Mouse (Mus musculus): ENCODE data around the gene Atp5b. TPM values are rescaled to one million over a fixed set of nuclear protein-coding genes. Genes with fewer than 3 reads are reported as not detected.

Atp5b gene
- polyA plus RNA-seq, 1 experiment from 2014 or later: 2,316 TPM

- no peaks in the 10 kb centered on the region for H3K27me3 ChIP-seq (ENCODE audit: control insufficient read depth, insufficient read depth, low read length)
- WGBS: 91% methylated on average over 4 of the region's 4 CpGs
- H3K4me2 ChIP-seq: no peak overlapping the region
- DNase-seq (ENCODE audit: low spot score, missing footprints) (no peak), ATAC-seq (ENCODE audit: low FRiP score) (no peak)
- H3K27ac ChIP-seq (ENCODE audit: low read depth, low read length): no peak overlapping the region
- no peak overlapping the region for H3K4me3 ChIP-seq (ENCODE audit: low read depth, low read length)
- peaks cover 19% of the 10 kb centered on the region for H3K36me3 ChIP-seq (ENCODE audit: control insufficient read depth, insufficient read depth, low read length)
- H3K9me3 ChIP-seq (ENCODE audit: control insufficient read depth, low read length): no peaks in the 10 kb centered on the region
- no peaks in the 10 kb centered on the region for H3K4me1 ChIP-seq (ENCODE audit: control insufficient read depth, insufficient read depth, low read length)
- H3K9ac ChIP-seq (ENCODE audit: low read length): no peak overlapping the region
Measured at GRCm38 (mm10) chr10:128110103-128110761, 27.2 kb downstream of the Atp5b start.

GRCm38 (mm10) chr10:128111227-128111626 is 28.2 kb downstream of the Atp5b start:
- peaks cover 24% of the 10 kb centered on the region for H3K36me3 ChIP-seq (ENCODE audit: control insufficient read depth, insufficient read depth, low read length)
- DNase-seq (ENCODE audit: low spot score, missing footprints): no peak
- no peaks in the 10 kb centered on the region for H3K9me3 ChIP-seq (ENCODE audit: control insufficient read depth, low read length)
- no peak for ATAC-seq (ENCODE audit: low FRiP score)
- H3K4me1 ChIP-seq (ENCODE audit: control insufficient read depth, insufficient read depth, low read length): no peaks in the 10 kb centered on the region
- no peak overlapping the region for H3K4me2 ChIP-seq
- H3K9ac ChIP-seq (ENCODE audit: low read length): no peak overlapping the region
- no peaks in the 10 kb centered on the region for H3K27me3 ChIP-seq (ENCODE audit: control insufficient read depth, insufficient read depth, low read length)
- H3K27ac ChIP-seq (ENCODE audit: low read depth, low read length): no peak overlapping the region
- no peak overlapping the region for H3K4me3 ChIP-seq (ENCODE audit: low read depth, low read length)

- H3K36me3 ChIP-seq (ENCODE audit: control insufficient read depth, insufficient read depth, low read length): peaks cover 57% of the 10 kb centered on the region
- H3K9ac ChIP-seq (ENCODE audit: low read length): no peak overlapping the region
- DNase-seq (ENCODE audit: low spot score, missing footprints) (no peak), ATAC-seq (ENCODE audit: low FRiP score) (no peak)
- no peak overlapping the region for H3K4me2 ChIP-seq
- no peaks in the 10 kb centered on the region for H3K27me3 ChIP-seq (ENCODE audit: control insufficient read depth, insufficient read depth, low read length)
- H3K4me1 ChIP-seq (ENCODE audit: control insufficient read depth, insufficient read depth, low read length): no peaks in the 10 kb centered on the region
- WGBS: 93% methylated on average over 7 of the region's 7 CpGs
- no peak overlapping the region for H3K4me3 ChIP-seq (ENCODE audit: low read depth, low read length)
- H3K27ac ChIP-seq (ENCODE audit: low read depth, low read length): no peak overlapping the region
- no peaks in the 10 kb centered on the region for H3K9me3 ChIP-seq (ENCODE audit: control insufficient read depth, low read length)
Measured at GRCm38 (mm10) chr10:128123833-128124232, 40.8 kb downstream of the Atp5b start.

GRCm38 (mm10) chr10:128124831-128125230 is 41.8 kb downstream of the Atp5b start:
- WGBS: 92% methylated on average over 9 of the region's 9 CpGs
- Histone ChIP-seq H3K4me1 (ENCODE audit: control insufficient read depth, insufficient read depth, low read length) (no peaks in the 10 kb centered on the region), H3K4me3 (ENCODE audit: low read depth, low read length) (no peak overlapping the region), H3K27me3 (ENCODE audit: control insufficient read depth, insufficient read depth, low read length) (no peaks in the 10 kb centered on the region), H3K9ac (ENCODE audit: low read length) (no peak overlapping the region), H3K9me3 (ENCODE audit: control insufficient read depth, low read length) (no peaks in the 10 kb centered on the region), H3K27ac (ENCODE audit: low read depth, low read length) (no peak overlapping the region), H3K36me3 (ENCODE audit: control insufficient read depth, insufficient read depth, low read length) (peaks cover 53% of the 10 kb centered on the region), H3K4me2 (no peak overlapping the region)
- ATAC-seq (ENCODE audit: low FRiP score) (no peak), DNase-seq (ENCODE audit: low spot score, missing footprints) (no peak)

- H3K36me3 ChIP-seq (ENCODE audit: control insufficient read depth, insufficient read depth, low read length): peaks cover 50% of the 10 kb centered on the region
- WGBS: 94% methylated on average over 14 of the region's 14 CpGs
- H3K4me1 ChIP-seq (ENCODE audit: control insufficient read depth, insufficient read depth, low read length): no peaks in the 10 kb centered on the region
- H3K27ac ChIP-seq (ENCODE audit: low read depth, low read length): no peak overlapping the region
- no peaks in the 10 kb centered on the region for H3K27me3 ChIP-seq (ENCODE audit: control insufficient read depth, insufficient read depth, low read length)
- no peak overlapping the region for H3K4me3 ChIP-seq (ENCODE audit: low read depth, low read length)
- H3K9me3 ChIP-seq (ENCODE audit: control insufficient read depth, low read length): no peaks in the 10 kb centered on the region
- no peak overlapping the region for H3K9ac ChIP-seq (ENCODE audit: low read length)
- ATAC-seq (ENCODE audit: low FRiP score) (no peak), DNase-seq (ENCODE audit: low spot score, missing footprints) (no peak)
- no peak overlapping the region for H3K4me2 ChIP-seq
Measured at GRCm38 (mm10) chr10:128125951-128126350, 42.9 kb downstream of the Atp5b start.

- H3K9ac ChIP-seq (ENCODE audit: low read length): no peak overlapping the region
- no peak overlapping the region for H3K4me3 ChIP-seq (ENCODE audit: low read depth, low read length)
- peaks cover 42% of the 10 kb centered on the region for H3K36me3 ChIP-seq (ENCODE audit: control insufficient read depth, insufficient read depth, low read length)
- H3K4me1 ChIP-seq (ENCODE audit: control insufficient read depth, insufficient read depth, low read length): no peaks in the 10 kb centered on the region
- no peak overlapping the region for H3K27ac ChIP-seq (ENCODE audit: low read depth, low read length)
- H3K4me2 ChIP-seq: no peak overlapping the region
- 84% methylated on average over 5 of the region's 5 CpGs for WGBS
- no peak for ATAC-seq (ENCODE audit: low FRiP score)
- no peak for DNase-seq (ENCODE audit: low spot score, missing footprints)
- no peaks in the 10 kb centered on the region for H3K9me3 ChIP-seq (ENCODE audit: control insufficient read depth, low read length)
- H3K27me3 ChIP-seq (ENCODE audit: control insufficient read depth, insufficient read depth, low read length): no peaks in the 10 kb centered on the region
Measured at GRCm38 (mm10) chr10:128127497-128127896, 44.4 kb downstream of the Atp5b start.

GRCm38 (mm10) chr10:128128143-128128542 is 45.1 kb downstream of the Atp5b start:
- H3K27me3 ChIP-seq (ENCODE audit: control insufficient read depth, insufficient read depth, low read length): no peaks in the 10 kb centered on the region
- H3K9me3 ChIP-seq (ENCODE audit: control insufficient read depth, low read length): no peaks in the 10 kb centered on the region
- no peak overlapping the region for H3K9ac ChIP-seq (ENCODE audit: low read length)
- ATAC-seq (ENCODE audit: low FRiP score): no peak
- WGBS: 93% methylated on average over 8 of the region's 8 CpGs
- no peak for DNase-seq (ENCODE audit: low spot score, missing footprints)
- H3K4me3 ChIP-seq (ENCODE audit: low read depth, low read length): no peak overlapping the region
- H3K4me2 ChIP-seq: no peak overlapping the region
- H3K4me1 ChIP-seq (ENCODE audit: control insufficient read depth, insufficient read depth, low read length): no peaks in the 10 kb centered on the region
- H3K27ac ChIP-seq (ENCODE audit: low read depth, low read length): no peak overlapping the region
- peaks cover 38% of the 10 kb centered on the region for H3K36me3 ChIP-seq (ENCODE audit: control insufficient read depth, insufficient read depth, low read length)

- H3K9ac ChIP-seq (ENCODE audit: low read length): no peak overlapping the region
- WGBS: 72% methylated on average over 3 of the region's 3 CpGs
- no peak overlapping the region for H3K4me2 ChIP-seq
- H3K36me3 ChIP-seq (ENCODE audit: control insufficient read depth, insufficient read depth, low read length): peaks cover 14% of the 10 kb centered on the region
- no peak for ATAC-seq (ENCODE audit: low FRiP score)
- DNase-seq (ENCODE audit: low spot score, missing footprints): no peak
- H3K27ac ChIP-seq (ENCODE audit: low read depth, low read length): no peak overlapping the region
- H3K27me3 ChIP-seq (ENCODE audit: control insufficient read depth, insufficient read depth, low read length): no peaks in the 10 kb centered on the region
- H3K4me3 ChIP-seq (ENCODE audit: low read depth, low read length): no peak overlapping the region
- no peaks in the 10 kb centered on the region for H3K4me1 ChIP-seq (ENCODE audit: control insufficient read depth, insufficient read depth, low read length)
- H3K9me3 ChIP-seq (ENCODE audit: control insufficient read depth, low read length): no peaks in the 10 kb centered on the region
Measured at GRCm38 (mm10) chr10:128131297-128131696, 48.2 kb downstream of the Atp5b start.

- no peaks in the 10 kb centered on the region for H3K9me3 ChIP-seq (ENCODE audit: control insufficient read depth, low read length)
- H3K4me2 ChIP-seq: no peak overlapping the region
- H3K4me3 ChIP-seq (ENCODE audit: low read depth, low read length): no peak overlapping the region
- H3K27ac ChIP-seq (ENCODE audit: low read depth, low read length): no peak overlapping the region
- H3K4me1 ChIP-seq (ENCODE audit: control insufficient read depth, insufficient read depth, low read length): no peaks in the 10 kb centered on the region
- no peak for DNase-seq (ENCODE audit: low spot score, missing footprints)
- H3K36me3 ChIP-seq (ENCODE audit: control insufficient read depth, insufficient read depth, low read length): peaks cover 10% of the 10 kb centered on the region
- ATAC-seq (ENCODE audit: low FRiP score): no peak
- no peaks in the 10 kb centered on the region for H3K27me3 ChIP-seq (ENCODE audit: control insufficient read depth, insufficient read depth, low read length)
- no peak overlapping the region for H3K9ac ChIP-seq (ENCODE audit: low read length)
Measured at GRCm38 (mm10) chr10:128131812-128132211, 48.7 kb downstream of the Atp5b start.
